Mouse (Mus musculus) limb, embryonic 15.5 days (tissue): ENCODE data around the gene Cyp2d34. TPM values are rescaled to one million over a fixed set of nuclear protein-coding genes. Genes with fewer than 3 reads are reported as not detected.

Source experiments
- ATAC-seq: fragments of 200-750 bp; cut with Nextera tagmentation; 2 replicates; pipeline ENCODE4 v1.8.0; 2017; ENCODE audit warnings: low read depth, moderate TSS enrichment; ENCODE audit not compliant: insufficient number of reproducible peaks, low FRiP score, low TSS enrichment
- H3K27ac ChIP-seq: fragments of 300-500 bp; sonication (generic); 2 replicates; pipeline ENCODE4 v1.5.1; 2015; ENCODE audit warnings: moderate library complexity, mild to moderate bottlenecking, inconsistent platforms
- H3K27me3 ChIP-seq: fragments of 300-500 bp; sonication (generic); 2 replicates; pipeline ENCODE4 v1.6.1; 2015; ENCODE audit warnings: inconsistent platforms
- H3K36me3 ChIP-seq: fragments of 300-500 bp; sonication (generic); 2 replicates; pipeline ENCODE4 v1.6.1; 2015; ENCODE audit warnings: inconsistent platforms
- H3K4me1 ChIP-seq: fragments of 300-500 bp; sonication (generic); 2 replicates; pipeline ENCODE4 v1.6.1; 2015; ENCODE audit warnings: inconsistent platforms
- H3K4me2 ChIP-seq: fragments of 300-500 bp; sonication (generic); 2 replicates; pipeline ENCODE4 v1.6.1; 2015; ENCODE audit warnings: mild to moderate bottlenecking, inconsistent platforms
- H3K4me3 ChIP-seq: fragments of 300-500 bp; sonication (generic); 2 replicates; pipeline ENCODE4 v1.5.1; 2015; ENCODE audit warnings: mild to moderate bottlenecking, inconsistent platforms
- H3K9ac ChIP-seq: fragments of 300-500 bp; sonication (generic); 2 replicates; pipeline ENCODE4 v1.6.1; 2015; ENCODE audit warnings: inconsistent platforms
- H3K9me3 ChIP-seq: fragments of 300-500 bp; sonication (generic); 2 replicates; pipeline ENCODE4 v1.6.1; 2016; ENCODE audit warnings: inconsistent platforms
- WGBS: fragments of 180-500 bp; shearing (Covaris S2); methylation state at CpG from one replicate; pipeline ENCODE4 v1.1.7; 2015; 5-methylcytosine and 5-hydroxymethylcytosine counted together
- polyA plus RNA-seq: library from polyadenylated mRNA; unstranded; fragments of >200 nt; fragmentation: Nextera tagmentation; extraction: Ambion mirVana; gene quantifications from 2 replicates; pipeline ENCODE4 v1.2.1, GENCODE M21; 2015

Cyp2d34 gene
- polyA plus RNA-seq, result not detected in 2 replicates

GRCm38 (mm10) chr15:82620531-82621202 is at the start of gene Cyp2d34:
Gene Cyp2d34 (minus strand): TSS chr15:82620946.
- Histone ChIP-seq H3K36me3 (no peaks in the 10 kb centered on the region), H3K27me3 (no peaks in the 10 kb centered on the region), H3K4me1 (no peaks in the 10 kb centered on the region), H3K9me3 (no peaks in the 10 kb centered on the region), H3K27ac (no peak within 1 kb of the TSS), H3K4me2 (no peak within 1 kb of the TSS), H3K4me3 (no peak within 1 kb of the TSS), H3K9ac (no peak within 1 kb of the TSS)
- no peak for ATAC-seq
- WGBS, result 87% methylated on average over 7 of the region's 7 CpGs

- ATAC-seq, result no peak
- no peaks in the 10 kb centered on the region for H3K4me1 ChIP-seq
- H3K9me3 ChIP-seq, result no peaks in the 10 kb centered on the region
- no peak overlapping the region for H3K9ac ChIP-seq
- no peak overlapping the region for H3K27ac ChIP-seq
- no peak overlapping the region for H3K4me2 ChIP-seq
- H3K4me3 ChIP-seq, result no peak overlapping the region
- H3K27me3 ChIP-seq, result no peaks in the 10 kb centered on the region
- 86% methylated on average over 2 of the region's 2 CpGs for WGBS
- no peaks in the 10 kb centered on the region for H3K36me3 ChIP-seq
Measured at GRCm38 (mm10) chr15:82656346-82656745, 35.6 kb upstream of the Cyp2d34 start.

- Histone ChIP-seq H3K4me2 (no peak overlapping the region), H3K36me3 (no peaks in the 10 kb centered on the region), H3K9me3 (no peaks in the 10 kb centered on the region), H3K4me3 (no peak overlapping the region), H3K9ac (no peak overlapping the region), H3K27me3 (no peaks in the 10 kb centered on the region), H3K27ac (no peak overlapping the region), H3K4me1 (no peaks in the 10 kb centered on the region)
- WGBS, result 65% methylated on average over 3 of the region's 3 CpGs
- no peak for ATAC-seq
Measured at GRCm38 (mm10) chr15:82644371-82644770, 23.6 kb upstream of the Cyp2d34 start.

- Histone ChIP-seq H3K36me3 (no peaks in the 10 kb centered on the region), H3K9ac (no peak overlapping the region), H3K4me2 (no peak overlapping the region), H3K4me1 (no peaks in the 10 kb centered on the region), H3K27ac (no peak overlapping the region), H3K27me3 (no peaks in the 10 kb centered on the region), H3K4me3 (no peak overlapping the region), H3K9me3 (no peaks in the 10 kb centered on the region)
- WGBS, result 92% methylated on average over 5 of the region's 5 CpGs
- ATAC-seq, result no peak
Measured at GRCm38 (mm10) chr15:82643771-82644170, 23.0 kb upstream of the Cyp2d34 start.

GRCm38 (mm10) chr15:82642771-82643170 is 22.0 kb upstream of the Cyp2d34 start:
- 81% methylated on average over 3 of the region's 3 CpGs for WGBS
- no peaks in the 10 kb centered on the region for H3K4me1 ChIP-seq
- H3K36me3 ChIP-seq, result no peaks in the 10 kb centered on the region
- H3K9ac ChIP-seq, result no peak overlapping the region
- no peak for ATAC-seq
- H3K27me3 ChIP-seq, result no peaks in the 10 kb centered on the region
- no peak overlapping the region for H3K27ac ChIP-seq
- no peak overlapping the region for H3K4me3 ChIP-seq
- H3K4me2 ChIP-seq, result no peak overlapping the region
- H3K9me3 ChIP-seq, result no peaks in the 10 kb centered on the region

- no peak for ATAC-seq
- no peak overlapping the region for H3K4me3 ChIP-seq
- H3K36me3 ChIP-seq, result no peaks in the 10 kb centered on the region
- H3K9me3 ChIP-seq, result no peaks in the 10 kb centered on the region
- no peaks in the 10 kb centered on the region for H3K4me1 ChIP-seq
- no peak overlapping the region for H3K9ac ChIP-seq
- 83% methylated on average over 2 of the region's 2 CpGs for WGBS
- H3K4me2 ChIP-seq, result no peak overlapping the region
- H3K27me3 ChIP-seq, result no peaks in the 10 kb centered on the region
- no peak overlapping the region for H3K27ac ChIP-seq
Measured at GRCm38 (mm10) chr15:82641921-82642320, 21.2 kb upstream of the Cyp2d34 start.

- H3K9ac ChIP-seq, result no peak overlapping the region
- H3K36me3 ChIP-seq, result no peaks in the 10 kb centered on the region
- H3K4me2 ChIP-seq, result no peak overlapping the region
- no peaks in the 10 kb centered on the region for H3K9me3 ChIP-seq
- 85% methylated on average over 5 of the region's 5 CpGs for WGBS
- no peaks in the 10 kb centered on the region for H3K4me1 ChIP-seq
- H3K27ac ChIP-seq, result no peak overlapping the region
- no peak overlapping the region for H3K4me3 ChIP-seq
- H3K27me3 ChIP-seq, result no peaks in the 10 kb centered on the region
- no peak for ATAC-seq
Measured at GRCm38 (mm10) chr15:82641390-82641789, 20.6 kb upstream of the Cyp2d34 start.

DNA sequence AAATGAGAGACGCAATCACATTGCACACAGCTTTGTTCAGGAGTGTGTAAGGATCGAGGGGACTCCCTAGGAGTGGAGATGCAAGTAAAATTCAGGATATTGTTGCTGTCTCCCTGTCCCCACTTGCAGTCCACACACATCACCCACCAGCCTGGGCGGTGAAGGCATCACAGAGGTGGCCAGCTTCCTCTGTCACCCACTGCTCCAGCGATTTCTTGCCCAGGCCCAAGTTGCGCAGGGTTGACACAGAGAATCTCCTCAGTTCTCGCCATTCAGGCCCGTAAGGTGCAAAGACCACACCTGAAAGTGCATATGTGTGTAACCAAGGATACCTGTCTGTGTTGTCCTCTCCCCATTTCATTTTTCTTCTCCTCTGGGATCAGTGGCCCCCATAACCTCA is 19.5 kb upstream of the Cyp2d34 start:
- Histone ChIP-seq H3K27me3 (no peaks in the 10 kb centered on the region), H3K4me2 (no peak overlapping the region), H3K4me1 (no peaks in the 10 kb centered on the region), H3K36me3 (no peaks in the 10 kb centered on the region), H3K9ac (no peak overlapping the region), H3K4me3 (no peak overlapping the region), H3K27ac (no peak overlapping the region), H3K9me3 (no peaks in the 10 kb centered on the region)
- no peak for ATAC-seq
- WGBS, result 90% methylated on average over 7 of the region's 7 CpGs

DNA sequence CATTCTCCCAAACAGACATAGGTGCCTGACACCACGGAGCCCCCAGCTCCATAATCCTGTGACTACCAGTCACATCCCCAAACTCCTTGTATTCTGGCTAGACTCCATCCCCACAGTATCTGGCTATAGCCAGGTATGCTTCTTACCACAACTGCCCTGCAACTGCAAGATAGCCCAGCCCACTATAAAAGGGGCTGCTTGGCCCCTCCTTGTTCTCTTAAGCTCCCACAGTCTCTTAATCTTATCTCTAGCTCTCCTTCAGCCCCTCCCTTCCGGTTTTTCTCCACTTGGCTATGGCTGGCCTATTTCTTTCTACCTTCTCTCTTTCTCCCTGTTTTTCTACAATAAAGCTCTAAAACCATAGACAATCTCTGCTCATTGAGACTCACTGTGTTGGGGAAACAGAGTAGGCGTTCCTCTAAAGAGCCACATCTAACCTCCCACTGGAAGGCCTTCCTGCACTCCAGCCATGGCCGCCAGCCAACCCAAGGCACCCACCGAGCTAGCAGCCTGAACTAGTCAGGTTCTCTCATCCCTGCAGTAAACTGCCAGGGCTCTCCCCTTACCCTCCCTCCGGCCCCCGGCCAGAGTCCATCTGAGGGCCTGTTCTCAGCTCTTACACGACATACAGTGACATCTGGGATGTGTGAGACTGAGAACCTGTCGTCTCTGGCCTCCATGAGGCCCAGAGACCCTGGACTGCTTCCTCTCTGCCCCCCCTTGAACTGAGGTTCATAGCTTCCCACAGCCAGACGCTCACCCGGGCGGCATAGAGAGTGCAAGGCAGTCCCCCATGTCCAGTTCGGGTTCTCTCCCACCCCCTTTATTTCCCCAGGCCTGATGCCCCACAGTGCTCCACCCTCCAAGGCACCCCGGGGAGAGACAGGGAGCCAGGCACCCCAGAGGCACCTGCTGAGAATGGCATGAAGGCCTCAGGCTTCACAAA is 16.7 kb upstream of the Cyp2d34 start:
- H3K4me2 ChIP-seq, result no peak overlapping the region
- no peak overlapping the region for H3K27ac ChIP-seq
- no peak overlapping the region for H3K4me3 ChIP-seq
- H3K9ac ChIP-seq, result no peak overlapping the region
- H3K9me3 ChIP-seq, result no peaks in the 10 kb centered on the region
- no peaks in the 10 kb centered on the region for H3K4me1 ChIP-seq
- H3K27me3 ChIP-seq, result no peaks in the 10 kb centered on the region
- no peak for ATAC-seq
- WGBS, result 77% methylated on average over 14 of the region's 14 CpGs
- H3K36me3 ChIP-seq, result no peaks in the 10 kb centered on the region

GRCm38 (mm10) chr15:82634976-82635375 is 14.2 kb upstream of the Cyp2d34 start:
- Histone ChIP-seq H3K27ac (no peak overlapping the region), H3K4me1 (no peaks in the 10 kb centered on the region), H3K4me2 (no peak overlapping the region), H3K27me3 (no peaks in the 10 kb centered on the region), H3K36me3 (no peaks in the 10 kb centered on the region), H3K9ac (no peak overlapping the region), H3K4me3 (no peak overlapping the region), H3K9me3 (no peaks in the 10 kb centered on the region)
- 77% methylated on average over 1 of the region's 1 CpGs for WGBS
- no peak for ATAC-seq

DNA sequence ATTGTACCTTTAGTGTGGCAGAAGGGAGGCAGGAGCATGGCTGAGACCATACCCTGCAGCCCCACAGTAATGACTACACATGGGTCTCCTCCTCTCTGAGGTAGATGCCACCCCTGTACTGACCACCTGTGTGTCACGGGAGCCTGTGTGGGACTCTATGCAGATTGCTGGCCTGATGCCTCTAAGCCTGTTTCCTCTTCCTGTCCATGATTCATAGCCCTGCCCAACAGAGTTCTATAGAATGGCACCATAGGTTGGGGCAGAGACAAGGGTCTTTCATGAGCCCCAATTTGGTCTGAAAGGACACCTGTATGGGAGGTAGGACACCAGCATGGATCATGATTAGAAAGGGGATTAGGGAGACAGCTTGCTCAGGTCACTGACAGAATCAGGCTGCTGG is 1.2 kb upstream of the Cyp2d34 start:
- Histone ChIP-seq H3K27ac (no peak overlapping the region), H3K4me3 (no peak overlapping the region), H3K9ac (no peak overlapping the region), H3K9me3 (no peaks in the 10 kb centered on the region), H3K36me3 (no peaks in the 10 kb centered on the region), H3K27me3 (no peaks in the 10 kb centered on the region), H3K4me2 (no peak overlapping the region), H3K4me1 (no peaks in the 10 kb centered on the region)
- ATAC-seq, result no peak
- 81% methylated on average over 1 of the region's 1 CpGs for WGBS

- H3K36me3 ChIP-seq, result no peaks in the 10 kb centered on the region
- H3K4me3 ChIP-seq, result no peak overlapping the region
- no peak overlapping the region for H3K4me2 ChIP-seq
- H3K4me1 ChIP-seq, result no peaks in the 10 kb centered on the region
- H3K27me3 ChIP-seq, result no peaks in the 10 kb centered on the region
- no peak overlapping the region for H3K27ac ChIP-seq
- ATAC-seq, result no peak
- WGBS, result 88% methylated on average over 9 of the region's 9 CpGs
- H3K9me3 ChIP-seq, result no peaks in the 10 kb centered on the region
- no peak overlapping the region for H3K9ac ChIP-seq
Measured at GRCm38 (mm10) chr15:82618362-82619020, 2.3 kb downstream of the Cyp2d34 start.
